Mouse (Mus musculus): Measurements from ENCODE around the gene Hpn. TPM values are rescaled to one million over a fixed set of nuclear protein-coding genes. Genes with fewer than 3 reads are reported as not detected.
A peak's percentile ranks its signal among the peaks of the same experiment; 100 is the strongest.

Gene Hpn
- 10 to 100 TPM in 1 of 2 experiments, 1 to 10 TPM in 1; 6.0 to 12.2 TPM for polyA plus RNA-seq (2017; shearing (Covaris generic))

DNA sequence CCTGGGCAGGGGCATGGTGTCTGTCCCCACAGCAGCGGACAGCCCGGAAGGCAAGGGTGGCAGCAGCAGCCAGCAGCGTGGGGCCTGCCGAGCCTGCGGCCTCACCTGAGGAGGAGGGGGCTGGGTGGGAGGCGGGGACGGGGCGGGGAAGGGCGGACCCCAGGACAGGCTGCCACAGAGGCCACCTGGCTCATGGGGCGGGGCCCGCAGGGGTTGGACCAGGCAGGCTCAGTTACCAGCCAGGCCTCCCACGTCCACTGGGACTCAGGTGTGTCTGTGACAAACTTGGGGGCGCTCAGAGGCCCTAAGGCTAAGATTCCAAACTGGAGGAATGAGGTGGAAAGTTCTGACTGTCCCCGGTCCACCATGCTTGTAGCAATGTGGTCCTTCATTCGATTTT, at the start of gene Hpn:
Gene Hpn, minus strand, starts transcription at position 109 of the 400 bp plus-strand sequence.
- ATAC-seq = no peak

DNA sequence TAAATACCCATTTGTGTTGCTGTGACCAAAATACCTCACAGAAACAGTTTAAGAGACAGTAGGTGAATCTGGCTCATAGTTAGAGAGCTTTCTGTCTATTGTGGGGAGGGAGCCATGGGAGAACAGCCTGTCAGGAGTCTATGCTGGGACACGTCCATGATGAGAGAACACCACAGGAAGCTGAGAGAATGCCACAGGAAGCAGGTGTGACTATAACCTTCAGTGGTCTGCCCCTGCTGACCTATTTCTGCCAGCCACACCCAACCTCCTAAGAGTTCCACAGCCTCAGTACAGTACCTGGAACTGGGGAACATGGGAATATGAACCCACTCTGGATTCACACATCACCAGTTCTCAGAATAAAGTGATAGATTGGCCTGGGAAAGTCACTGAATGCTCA, 49.7 kb upstream of the Hpn start:
- ATAC-seq = peak; percentile 44

DNA sequence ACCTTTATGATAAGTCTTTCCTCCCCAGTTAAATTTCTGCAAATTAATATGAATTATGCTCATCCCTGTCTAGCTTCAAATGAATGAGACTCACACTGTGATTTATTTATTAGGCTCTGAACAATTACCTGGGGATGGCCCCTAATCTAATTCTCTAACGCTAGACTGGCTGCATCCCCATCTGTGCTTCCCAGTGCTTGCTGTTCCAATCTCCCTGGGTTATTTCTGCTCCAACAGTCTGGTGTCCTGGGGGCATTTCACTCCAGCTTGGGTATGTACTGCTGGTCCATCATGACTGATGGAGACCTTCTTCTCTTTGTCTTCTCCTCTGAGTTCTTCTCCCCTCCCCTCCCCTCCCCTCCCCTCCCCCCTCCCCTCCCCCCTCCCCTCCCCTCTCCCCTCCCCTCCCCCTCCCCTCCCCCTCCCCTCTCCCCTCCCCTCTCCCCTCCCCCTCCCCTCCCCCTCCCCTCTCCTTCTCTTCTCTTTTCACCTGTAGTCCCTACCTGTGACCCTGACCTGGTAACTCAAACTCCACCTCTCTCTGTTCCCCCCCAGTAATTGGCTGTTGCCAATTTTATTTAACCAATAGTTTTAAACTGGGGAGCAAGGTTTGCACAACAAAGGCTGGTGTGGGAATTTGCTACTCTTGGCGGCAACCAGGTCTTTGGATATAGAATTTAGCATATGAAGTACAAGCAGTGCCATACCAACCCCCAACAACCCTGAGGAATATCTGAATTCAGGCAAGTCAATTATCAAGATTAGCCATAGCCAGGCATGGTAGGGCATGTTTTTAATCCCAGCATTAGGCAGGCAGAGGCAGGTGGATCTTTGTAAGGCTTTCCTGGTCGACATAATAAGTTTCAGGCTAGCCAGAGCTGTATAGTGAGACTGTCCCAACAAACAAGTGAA, 48.8 kb upstream of the Hpn start:
- ATAC-seq = no peak

DNA sequence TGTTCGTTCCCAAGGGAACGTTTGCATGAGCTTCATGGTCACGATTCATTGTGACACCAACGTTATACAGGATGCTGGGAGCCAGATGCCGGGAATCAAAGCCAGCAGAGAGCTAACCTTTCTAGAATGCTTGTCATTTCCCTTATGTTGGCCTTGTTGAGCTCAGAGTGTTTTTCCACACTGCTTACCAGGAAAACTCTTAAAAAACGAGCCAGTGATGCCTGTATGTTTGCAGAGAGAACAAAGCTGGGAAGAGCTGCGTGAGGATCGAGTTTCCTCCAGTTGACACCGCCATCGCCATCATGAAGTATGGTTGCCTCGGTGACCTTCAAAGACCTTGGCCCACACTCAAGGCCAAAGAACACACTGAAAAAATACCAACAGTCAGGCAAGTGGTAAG, 47.2 kb upstream of the Hpn start:
- ATAC-seq = no peak

DNA sequence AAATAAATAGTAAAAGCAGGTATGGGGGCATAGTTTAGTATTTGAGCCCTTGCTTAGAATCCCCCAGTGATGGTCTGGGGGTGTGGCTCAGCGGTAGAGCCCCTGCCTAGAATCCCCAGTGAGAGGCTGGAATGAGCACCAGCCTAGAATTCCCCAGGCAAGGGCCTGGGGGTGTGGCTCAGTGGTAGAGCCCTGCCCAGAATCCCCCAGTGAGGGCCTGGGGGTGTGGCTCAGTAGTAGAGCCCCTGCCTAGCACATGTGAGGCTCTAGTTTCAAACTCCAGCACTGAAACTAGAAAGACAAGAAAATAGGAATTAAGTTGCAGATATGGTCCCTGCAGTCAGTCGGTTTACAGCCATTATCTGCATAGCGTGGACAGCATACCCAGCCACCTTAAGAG, 46.7 kb upstream of the Hpn start:
- no peak for ATAC-seq

DNA sequence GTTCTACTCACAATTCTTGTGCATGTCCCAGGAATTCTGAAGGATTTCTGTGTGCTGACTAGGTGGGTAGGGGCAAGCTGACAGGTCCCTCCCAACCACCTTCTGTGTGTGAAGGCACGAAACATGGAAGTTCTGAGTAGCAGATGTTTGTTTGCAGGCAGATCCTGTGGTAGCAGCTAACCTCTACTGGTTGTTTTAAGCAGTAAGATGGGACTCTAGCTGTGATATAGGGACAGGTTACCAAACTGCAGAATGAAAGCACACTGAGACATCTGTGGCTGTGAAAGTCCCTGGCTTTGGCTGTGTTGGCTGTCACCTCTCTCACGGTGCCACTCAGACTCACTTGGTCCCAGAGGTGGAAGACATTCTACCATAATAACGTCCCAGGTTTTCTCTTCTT, 46.2 kb upstream of the Hpn start:
- ATAC-seq = peak; percentile 15

DNA sequence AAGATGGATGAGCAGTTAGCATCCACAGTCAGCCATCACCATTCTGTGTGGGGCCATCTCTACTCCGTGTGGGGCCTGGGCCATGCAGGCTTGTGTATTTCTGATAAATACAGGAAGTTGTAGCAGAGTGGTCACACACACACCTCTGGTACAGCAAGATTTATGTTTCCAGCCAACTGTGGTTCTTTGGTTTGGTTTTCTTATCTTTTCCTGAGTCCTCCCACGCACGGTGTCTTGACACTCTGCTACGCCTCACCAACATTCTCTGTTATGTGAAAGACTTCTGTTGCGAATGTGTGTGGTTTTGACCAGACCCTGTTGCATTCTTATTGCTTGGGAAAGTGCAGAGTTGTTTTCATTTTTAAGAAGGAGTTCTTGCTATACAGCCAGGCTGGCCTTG, 45.7 kb upstream of the Hpn start:
- peak; percentile 53 for ATAC-seq

DNA sequence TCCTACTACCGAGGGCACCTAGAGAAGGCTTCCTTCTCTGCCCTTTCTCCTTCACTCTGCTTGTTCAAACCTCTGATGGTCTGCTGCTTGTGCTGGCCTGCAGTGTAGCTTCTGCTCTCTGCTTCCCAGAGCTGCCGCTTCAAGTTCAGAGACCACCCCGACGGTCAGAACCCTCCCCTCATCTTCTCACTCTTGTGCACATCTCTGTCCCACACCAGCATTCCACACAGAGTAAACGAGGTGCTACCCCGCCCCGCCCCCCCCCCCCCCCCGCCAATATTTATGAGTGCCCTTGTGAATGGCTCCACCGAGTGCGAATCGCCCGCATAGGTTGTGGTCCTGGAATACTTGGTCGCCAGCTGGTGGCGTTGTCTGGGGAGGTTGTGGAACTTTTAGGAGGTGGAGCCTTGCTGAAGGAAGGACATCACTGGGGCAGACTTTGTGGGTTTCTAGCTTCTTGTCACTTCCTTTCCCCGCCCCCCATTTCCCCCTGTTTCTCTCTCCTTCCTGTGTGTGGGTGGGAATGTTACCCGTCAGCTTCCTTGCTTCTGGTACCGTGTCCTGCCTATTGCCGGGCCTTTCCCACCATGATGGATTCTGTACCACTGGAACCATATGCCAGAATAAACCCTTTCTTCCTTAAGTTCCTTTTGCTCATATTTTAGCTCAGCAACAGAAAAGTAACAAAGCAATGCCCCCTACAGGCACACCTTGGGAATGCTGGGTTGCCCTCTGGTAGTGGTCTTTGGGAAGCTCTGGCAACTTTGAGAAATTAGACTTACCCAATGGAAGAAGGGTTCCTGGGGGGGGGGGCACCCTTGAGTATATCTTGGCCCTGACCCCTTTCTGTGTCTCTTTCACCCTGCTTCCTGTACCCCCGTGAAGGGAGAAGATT, 41.2 kb upstream of the Hpn start:
- ATAC-seq = peak; percentile 52

DNA sequence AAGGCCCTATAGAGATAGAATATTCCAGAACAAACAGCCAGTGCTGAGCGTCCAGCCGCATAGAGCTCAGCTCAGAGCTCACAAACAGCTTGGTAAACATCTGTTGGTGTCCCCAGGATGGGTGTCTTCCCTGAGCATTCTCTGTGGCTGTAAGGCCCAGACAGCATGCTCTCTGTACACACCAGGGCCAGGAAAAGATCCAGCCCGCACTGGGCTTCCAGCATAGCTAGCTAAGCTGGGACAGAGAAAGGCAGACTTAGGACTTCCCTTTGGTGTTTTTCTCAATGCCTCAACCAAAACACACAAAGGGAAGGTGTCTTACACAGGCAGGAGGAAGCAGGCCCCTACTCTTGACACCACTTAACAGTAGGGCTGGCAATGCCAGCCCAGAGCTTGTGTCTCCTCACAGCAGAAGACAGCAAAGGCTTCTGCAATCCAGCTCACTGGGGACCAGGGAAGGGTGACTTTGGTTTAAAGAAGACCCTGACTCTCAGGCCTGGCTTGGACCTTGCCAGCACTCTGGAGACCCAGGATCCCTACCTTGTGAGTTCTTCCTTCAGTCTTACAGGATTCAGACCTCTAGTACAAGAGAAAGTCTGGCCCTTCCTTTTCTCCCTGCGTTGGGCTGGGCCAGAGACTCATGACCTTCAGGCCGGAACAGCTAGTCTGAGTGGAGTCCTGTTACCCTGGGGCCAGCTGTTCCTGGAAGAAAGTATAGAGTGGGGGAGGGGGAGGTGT, 40.4 kb upstream of the Hpn start, which contains the start of gene Gramd1a:
Gene Gramd1a, minus strand, starts transcription at position 601 of the 738 bp plus-strand sequence.
- ATAC-seq = no peak

DNA sequence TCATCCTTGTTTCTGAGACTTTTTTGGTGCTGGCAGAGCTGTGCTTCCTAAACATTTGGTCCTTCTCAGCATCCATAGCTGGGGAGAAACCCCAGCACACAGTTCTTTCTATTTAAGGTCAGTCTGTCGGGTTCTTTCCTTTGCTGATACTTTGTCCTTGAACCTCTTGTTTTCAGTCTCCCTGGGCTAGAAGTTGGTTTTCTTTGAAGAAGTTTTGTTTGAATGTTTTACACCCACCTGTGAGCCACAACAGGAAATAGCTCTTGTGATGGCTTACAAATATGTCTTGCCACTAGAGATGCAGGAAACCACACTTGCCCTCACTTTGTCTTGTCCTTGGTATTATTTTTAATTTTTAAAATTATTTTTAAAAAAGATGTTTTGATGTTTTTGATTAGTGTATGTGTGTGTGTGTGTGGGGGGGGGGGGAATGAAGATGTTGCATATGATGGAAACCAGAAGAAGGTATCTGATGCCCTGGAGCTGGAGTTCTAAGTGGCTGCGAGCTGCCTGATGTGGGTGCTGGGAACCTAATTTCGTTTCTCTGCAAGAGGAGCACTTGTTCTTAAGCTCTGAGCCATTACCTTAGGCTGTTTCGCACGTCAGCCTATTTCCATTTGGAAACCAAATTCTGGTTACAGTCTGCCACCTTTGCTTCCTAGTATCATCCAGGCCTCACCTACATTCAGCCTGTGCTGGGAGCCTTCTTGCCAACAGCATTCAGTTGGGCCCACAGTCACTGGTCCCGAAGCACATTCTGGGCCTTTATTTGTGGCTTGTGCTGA, 38.6 kb upstream of the Hpn start:
- ATAC-seq = peak; percentile 57

DNA sequence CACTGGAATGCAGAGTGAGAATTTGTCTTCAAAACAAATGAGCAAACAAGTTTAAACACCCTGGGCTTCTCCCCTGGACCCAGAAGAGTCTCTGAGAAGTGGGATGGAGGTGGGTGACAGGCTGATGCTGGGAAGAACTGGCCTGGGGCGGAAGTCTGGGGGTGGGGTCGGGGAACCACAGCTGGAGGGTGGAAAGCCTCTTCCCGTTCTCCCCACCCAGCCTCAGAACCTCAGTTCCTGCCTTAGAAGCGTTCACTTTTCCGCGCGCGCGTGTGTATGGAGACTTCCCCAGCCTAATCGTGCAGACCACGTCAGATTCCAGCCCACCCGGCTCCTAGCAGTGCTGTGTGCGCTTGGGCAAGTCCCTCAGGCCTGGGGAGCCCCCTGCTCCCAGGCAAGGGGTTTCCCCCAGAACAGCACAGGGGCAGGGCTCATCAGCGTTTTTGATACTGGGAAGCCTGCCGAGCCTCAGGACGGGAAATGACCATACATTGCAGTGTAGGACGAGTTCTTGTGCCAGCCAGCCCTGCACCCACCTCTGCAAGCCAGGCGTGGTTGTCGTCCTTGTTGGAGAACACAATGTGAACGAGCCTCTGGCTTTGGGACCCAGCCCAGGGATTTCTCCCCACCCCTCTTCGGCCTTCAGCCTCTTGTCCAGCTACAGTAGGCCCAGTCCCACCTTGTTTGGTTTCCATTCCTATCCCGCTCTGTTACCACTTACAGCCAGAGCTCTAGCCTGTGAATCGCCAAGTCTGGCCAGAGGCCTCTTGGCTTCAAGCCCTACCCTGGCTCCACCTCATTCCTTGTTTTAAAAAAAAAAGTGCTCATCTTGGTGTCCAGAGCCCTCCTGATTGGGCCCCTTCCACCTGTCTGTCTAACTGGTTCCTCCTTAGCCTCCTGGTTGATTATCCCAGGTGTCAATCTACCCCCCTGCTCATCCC, 36.5 kb upstream of the Hpn start:
- peak; percentile 30 for ATAC-seq

DNA sequence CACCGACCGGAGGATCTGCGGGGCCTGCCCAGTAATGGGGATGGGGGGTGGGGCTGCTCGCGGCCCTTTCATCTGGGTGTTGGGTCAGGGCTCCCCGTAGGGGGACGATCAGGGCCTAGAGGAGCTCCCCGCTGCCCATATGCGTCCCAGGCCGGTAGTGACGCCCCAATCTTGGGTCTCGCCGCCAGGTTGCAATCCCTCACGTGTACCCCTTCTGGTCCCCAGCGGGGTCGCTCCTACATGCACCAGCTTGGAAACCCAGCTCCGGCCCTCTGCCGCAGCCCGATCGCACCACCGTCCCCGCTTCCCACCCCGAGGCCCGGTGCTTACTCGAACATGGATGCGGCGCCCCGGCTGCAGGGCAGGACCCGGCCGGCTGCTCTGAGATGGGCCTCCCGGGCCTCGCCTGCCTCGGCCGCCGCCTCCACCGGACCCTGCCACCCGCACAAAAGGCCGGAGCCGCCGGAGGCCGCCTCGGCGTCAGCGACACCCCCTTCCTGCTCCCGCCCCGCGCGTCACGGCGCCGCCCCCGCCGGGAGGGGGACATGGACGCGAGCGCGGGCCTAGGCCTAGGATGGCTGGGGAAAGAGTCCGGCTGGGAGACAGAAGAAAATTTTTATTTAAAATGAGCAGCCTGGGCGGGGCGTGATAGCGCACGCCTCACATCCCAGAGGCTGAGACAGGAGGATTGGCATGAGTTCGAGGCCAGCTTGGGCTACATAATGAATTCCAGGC, 35.6 kb upstream of the Hpn start:
- peak; percentile 17 for ATAC-seq

DNA sequence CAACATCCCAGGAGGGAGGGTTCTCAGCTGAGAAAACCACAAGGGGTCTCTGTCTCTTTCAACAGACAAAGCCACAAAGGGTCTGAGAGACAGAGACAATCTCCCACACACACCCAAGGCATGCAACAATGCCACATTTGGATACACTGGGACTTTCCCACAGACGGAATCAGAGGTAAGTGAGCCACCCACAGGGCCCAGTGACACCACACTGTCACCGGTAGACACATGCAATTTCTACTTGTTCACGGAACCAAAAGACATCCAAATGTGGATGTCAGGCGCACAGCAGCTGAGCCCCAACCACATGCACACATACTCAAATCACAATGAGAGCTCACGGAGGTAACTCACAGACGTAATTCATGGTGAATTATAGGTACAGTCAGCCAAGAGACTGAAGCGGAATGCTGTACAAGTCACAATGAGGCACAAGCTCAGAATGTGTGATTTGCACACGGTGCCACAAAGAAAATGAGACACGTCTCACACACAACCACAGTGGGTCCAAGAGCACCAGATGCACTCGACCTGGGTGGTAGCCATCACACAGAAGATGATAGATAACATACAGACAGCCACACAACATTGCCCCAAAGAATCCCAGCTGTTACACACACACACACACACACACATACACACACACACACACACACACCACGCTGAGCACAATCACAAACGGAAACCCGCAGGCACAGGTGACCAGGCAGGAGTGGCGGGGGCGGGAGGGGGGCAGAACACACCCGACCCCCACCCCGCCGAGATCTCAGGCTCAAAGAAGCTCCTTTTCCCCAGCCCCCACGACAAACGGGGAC, 34.9 kb upstream of the Hpn start:
- ATAC-seq = peak; percentile 36

DNA sequence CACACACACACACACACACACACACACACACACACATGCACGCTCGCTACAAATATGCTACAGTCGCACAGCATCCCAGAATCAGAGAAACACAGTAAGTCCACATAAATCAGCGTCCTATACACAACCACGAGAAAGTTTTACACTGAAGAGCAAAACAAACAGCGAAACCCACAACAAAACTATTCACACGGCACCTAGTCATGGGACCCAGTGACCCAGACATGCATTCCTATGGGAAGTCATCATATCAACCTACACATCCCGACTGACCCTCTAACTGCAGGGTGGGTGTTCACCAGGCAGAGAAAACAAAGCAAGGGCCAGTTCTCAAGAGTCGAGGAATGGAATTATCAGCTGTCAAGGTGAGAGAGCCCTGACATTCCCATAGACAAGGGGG, 34.2 kb upstream of the Hpn start:
- no peak for ATAC-seq

DNA sequence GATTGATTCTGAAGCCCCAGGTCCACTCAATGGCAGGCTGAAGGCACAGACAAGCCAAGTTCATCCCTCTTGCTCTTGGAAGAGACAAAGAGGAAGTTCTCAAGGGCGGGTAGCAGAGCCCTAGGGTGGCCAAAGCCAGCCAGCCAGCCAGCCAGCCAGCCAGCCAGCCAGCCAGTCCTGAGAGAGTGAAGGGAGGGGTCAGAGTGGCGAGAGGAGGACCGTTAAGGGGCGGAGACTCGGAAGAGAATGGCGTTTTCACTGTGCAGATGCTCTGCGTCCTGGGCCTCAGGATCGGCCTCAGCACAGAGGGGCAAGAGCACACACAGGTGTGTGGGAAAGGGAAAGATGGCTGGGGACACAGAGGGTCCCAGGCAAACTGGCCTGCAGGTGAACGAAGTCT, 33.7 kb upstream of the Hpn start:
- ATAC-seq = no peak

DNA sequence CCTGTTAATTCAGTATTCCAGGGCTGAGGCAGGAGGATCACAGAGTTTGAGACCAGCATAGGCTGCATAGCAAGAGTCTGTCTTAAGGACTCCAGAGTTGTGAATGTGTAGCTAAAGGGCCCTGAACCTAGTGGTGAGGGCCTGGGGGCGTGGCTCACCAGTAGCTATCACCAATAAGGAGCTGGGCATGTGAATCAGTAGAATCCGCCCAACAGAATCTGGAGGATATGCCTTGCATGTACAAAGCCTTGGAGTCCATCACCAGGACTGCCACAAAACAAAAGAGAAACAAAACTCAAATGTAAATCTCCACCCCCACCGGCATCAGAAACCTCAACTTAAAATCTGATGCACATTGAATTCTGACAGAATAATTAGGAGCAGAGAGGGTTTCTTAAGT, 33.0 kb upstream of the Hpn start:
- ATAC-seq = peak; percentile 46

DNA sequence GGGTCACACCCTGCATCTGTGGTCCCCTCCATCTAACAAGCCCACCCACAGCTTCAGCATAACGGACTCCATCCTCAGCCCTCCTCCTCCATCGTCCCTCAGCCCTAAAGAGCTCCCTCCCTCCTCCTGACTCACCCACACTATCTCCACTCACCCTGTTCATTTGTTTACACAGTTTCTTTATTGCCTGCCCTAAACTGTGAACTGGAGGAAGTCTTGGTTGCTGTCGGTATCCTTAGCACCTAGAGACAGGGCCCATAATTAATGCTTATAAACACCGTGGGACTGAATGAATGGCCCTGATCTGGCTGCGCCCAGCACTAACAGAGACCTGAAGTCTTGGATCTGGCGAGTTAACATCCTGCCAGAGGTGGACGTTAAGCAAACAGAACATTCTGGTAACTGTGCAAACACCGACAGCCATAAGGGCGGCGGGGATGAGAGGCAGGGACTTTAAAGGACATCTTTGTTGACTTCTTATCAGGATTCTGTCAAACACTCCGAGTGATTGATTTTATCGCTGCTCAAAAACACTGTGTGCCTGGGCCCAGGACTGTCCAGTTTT, 30.6 kb upstream of the Hpn start:
- no peak for ATAC-seq

DNA sequence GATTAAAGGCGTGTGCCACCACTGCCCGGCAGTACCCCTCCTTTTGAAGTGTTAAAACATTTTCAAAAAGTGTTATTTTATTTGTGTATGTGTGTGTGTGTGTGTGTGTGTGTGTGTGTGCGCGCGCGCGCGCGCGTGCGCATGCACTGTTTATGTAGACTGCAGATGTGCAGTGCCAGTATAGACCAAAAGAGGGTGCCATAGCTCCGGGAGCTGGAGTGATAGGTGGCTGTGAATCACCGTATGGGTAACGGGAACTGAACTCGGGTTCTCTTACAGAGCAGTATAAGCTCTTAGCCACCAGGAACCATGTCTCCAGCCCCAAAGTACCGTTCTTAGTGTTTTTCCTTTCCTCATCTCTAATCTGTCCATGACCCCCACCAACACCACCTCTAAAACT, 29.8 kb upstream of the Hpn start:
- ATAC-seq = no peak

DNA sequence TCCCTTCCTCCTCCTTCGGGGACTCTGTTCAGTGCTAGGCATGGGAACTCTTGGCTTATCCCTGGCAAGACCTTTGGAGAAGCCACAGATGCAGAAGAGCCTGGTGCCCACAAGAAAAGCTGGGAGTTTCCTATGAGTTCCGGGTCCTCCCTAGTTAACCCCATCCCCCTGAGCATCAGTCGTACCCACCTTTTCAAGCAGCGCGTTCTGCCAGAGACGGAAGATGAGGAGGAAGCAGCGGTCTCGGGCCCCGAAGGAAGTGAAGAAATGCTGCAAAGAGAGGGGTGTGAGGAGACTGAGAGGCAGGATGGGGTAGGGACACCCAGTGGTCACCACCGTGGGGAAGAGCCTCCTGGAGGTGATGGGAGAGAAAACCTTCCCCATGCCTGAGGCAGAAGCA, 25.9 kb upstream of the Hpn start:
- ATAC-seq = no peak

Measured in CD4-positive, CD25-positive, alpha-beta regulatory T cell, adult 4 months (primary cell).